Mouse (Mus musculus): ENCODE data around the gene Mgll. TPM values are rescaled to one million over a fixed set of nuclear protein-coding genes. Genes with fewer than 3 reads are reported as not detected.

Gene Mgll
- polyA plus RNA-seq, 1 experiment from 2014 or later, result 51.3 TPM

GRCm38 (mm10) chr6:88840791-88841513 lies 116.7 kb downstream of the Mgll start:
- peak overlapping the region; percentile 80 for H3K4me2 ChIP-seq (replicated peaks)
- H3K27ac ChIP-seq, result peak overlapping the region; percentile 84
- no peaks in the 10 kb centered on the region for H3K9me3 ChIP-seq (ENCODE audit: control insufficient read depth, low read length)
- H3K27me3 ChIP-seq (ENCODE audit: control insufficient read depth, insufficient read depth, low read length), result no peaks in the 10 kb centered on the region
- DNase-seq (ENCODE audit: low spot score), result no peak
- H3K9ac ChIP-seq, result peak overlapping the region; percentile 84
- 54% methylated on average over 9 of the region's 9 CpGs for WGBS
- peaks cover 11% of the 10 kb centered on the region for H3K4me1 ChIP-seq (replicated peaks; ENCODE audit: control insufficient read depth, insufficient read depth, low read length)
- ATAC-seq (ENCODE audit: low FRiP score), result no peak
- peaks cover 62% of the 10 kb centered on the region for H3K36me3 ChIP-seq (replicated peaks; ENCODE audit: control insufficient read depth, insufficient read depth)
- H3K4me3 ChIP-seq (replicated peaks; ENCODE audit: low read length), result peak overlapping the region; percentile 77

- Histone ChIP-seq H3K27me3 (ENCODE audit: control insufficient read depth, insufficient read depth, low read length) (no peaks in the 10 kb centered on the region), H3K36me3 (replicated peaks; ENCODE audit: control insufficient read depth, insufficient read depth) (peaks cover 62% of the 10 kb centered on the region), H3K4me1 (replicated peaks; ENCODE audit: control insufficient read depth, insufficient read depth, low read length) (peaks cover 11% of the 10 kb centered on the region), H3K9ac (peak overlapping the region; percentile 84), H3K4me3 (replicated peaks; ENCODE audit: low read length) (peak overlapping the region; percentile 77), H3K4me2 (replicated peaks) (peak overlapping the region; percentile 80), H3K9me3 (ENCODE audit: control insufficient read depth, low read length) (no peaks in the 10 kb centered on the region), H3K27ac (peak overlapping the region; percentile 84)
- WGBS, result under 1% methylated on average over 22 of the region's 22 CpGs
- ATAC-seq (ENCODE audit: low FRiP score), result no peak; the same call in 1 of the 2 replicates
- no peak for DNase-seq (ENCODE audit: low spot score)
Observed at GRCm38 (mm10) chr6:88841514-88841780, 117.2 kb downstream of the Mgll start.

GRCm38 (mm10) chr6:88841781-88842689 lies 117.8 kb downstream of the Mgll start, which contains the start of gene Abtb1:
Abtb1 (minus strand) TSS chr6:88841984.
- ATAC-seq (ENCODE audit: low FRiP score), result peak; percentile 94
- peaks cover 11% of the 10 kb centered on the region for H3K4me1 ChIP-seq (replicated peaks; ENCODE audit: control insufficient read depth, insufficient read depth, low read length)
- H3K27ac ChIP-seq, result peak within 1 kb of the TSS; percentile 84
- no peaks in the 10 kb centered on the region for H3K9me3 ChIP-seq (ENCODE audit: control insufficient read depth, low read length)
- DNase-seq (ENCODE audit: low spot score), result peak; percentile 98
- peak within 1 kb of the TSS; percentile 80 for H3K4me2 ChIP-seq (replicated peaks)
- peak within 1 kb of the TSS; percentile 77 for H3K4me3 ChIP-seq (replicated peaks; ENCODE audit: low read length)
- peak within 1 kb of the TSS; percentile 84 for H3K9ac ChIP-seq
- WGBS, result under 1% methylated on average over 72 of the region's 72 CpGs
- H3K27me3 ChIP-seq (ENCODE audit: control insufficient read depth, insufficient read depth, low read length), result no peaks in the 10 kb centered on the region
- peaks cover 62% of the 10 kb centered on the region for H3K36me3 ChIP-seq (replicated peaks; ENCODE audit: control insufficient read depth, insufficient read depth)

- Histone ChIP-seq H3K4me1 (replicated peaks; ENCODE audit: control insufficient read depth, insufficient read depth, low read length) (peaks cover 11% of the 10 kb centered on the region), H3K4me3 (replicated peaks; ENCODE audit: low read length) (peak overlapping the region; percentile 77), H3K27ac (peak overlapping the region; percentile 84), H3K27me3 (ENCODE audit: control insufficient read depth, insufficient read depth, low read length) (no peaks in the 10 kb centered on the region), H3K9ac (peak overlapping the region; percentile 60), H3K36me3 (replicated peaks; ENCODE audit: control insufficient read depth, insufficient read depth) (peaks cover 62% of the 10 kb centered on the region), H3K4me2 (replicated peaks) (peak overlapping the region; percentile 80), H3K9me3 (ENCODE audit: control insufficient read depth, low read length) (no peaks in the 10 kb centered on the region)
- DNase-seq (ENCODE audit: low spot score) (no peak), ATAC-seq (ENCODE audit: low FRiP score) (no peak; the same call in 1 of the 2 replicates)
- under 1% methylated on average over 31 of the region's 32 CpGs for WGBS
Observed at GRCm38 (mm10) chr6:88842731-88843151, 118.5 kb downstream of the Mgll start.

- Histone ChIP-seq H3K9me3 (ENCODE audit: control insufficient read depth, low read length) (no peaks in the 10 kb centered on the region), H3K4me1 (replicated peaks; ENCODE audit: control insufficient read depth, insufficient read depth, low read length) (peaks cover 11% of the 10 kb centered on the region), H3K9ac (peak overlapping the region; percentile 60; the same call in 1 of the 2 replicates), H3K4me3 (replicated peaks; ENCODE audit: low read length) (no peak overlapping the region), H3K36me3 (replicated peaks; ENCODE audit: control insufficient read depth, insufficient read depth) (peaks cover 62% of the 10 kb centered on the region), H3K27me3 (ENCODE audit: control insufficient read depth, insufficient read depth, low read length) (no peaks in the 10 kb centered on the region), H3K27ac (no peak overlapping the region), H3K4me2 (replicated peaks) (peak overlapping the region; percentile 80)
- ATAC-seq (ENCODE audit: low FRiP score) (no peak), DNase-seq (ENCODE audit: low spot score) (no peak)
- WGBS, result 72% methylated on average over 7 of the region's 7 CpGs
Observed at GRCm38 (mm10) chr6:88843241-88843640, 119.0 kb downstream of the Mgll start.

GRCm38 (mm10) chr6:88843781-88844725 lies 119.8 kb downstream of the Mgll start:
- Histone ChIP-seq H3K4me3 (replicated peaks; ENCODE audit: low read length) (no peak overlapping the region), H3K4me1 (replicated peaks; ENCODE audit: control insufficient read depth, insufficient read depth, low read length) (peaks cover 11% of the 10 kb centered on the region), H3K4me2 (replicated peaks) (no peak overlapping the region), H3K9ac (no peak overlapping the region), H3K36me3 (replicated peaks; ENCODE audit: control insufficient read depth, insufficient read depth) (peaks cover 62% of the 10 kb centered on the region), H3K27me3 (ENCODE audit: control insufficient read depth, insufficient read depth, low read length) (no peaks in the 10 kb centered on the region), H3K9me3 (ENCODE audit: control insufficient read depth, low read length) (no peaks in the 10 kb centered on the region), H3K27ac (no peak overlapping the region)
- WGBS, result 81% methylated on average over 9 of the region's 9 CpGs
- no peak for DNase-seq (ENCODE audit: low spot score)
- ATAC-seq (ENCODE audit: low FRiP score), result no peak

- Histone ChIP-seq H3K4me1 (replicated peaks; ENCODE audit: control insufficient read depth, insufficient read depth, low read length) (peaks cover 10% of the 10 kb centered on the region), H3K9me3 (ENCODE audit: control insufficient read depth, low read length) (no peaks in the 10 kb centered on the region), H3K9ac (no peak overlapping the region), H3K36me3 (replicated peaks; ENCODE audit: control insufficient read depth, insufficient read depth) (peaks cover 67% of the 10 kb centered on the region), H3K4me2 (replicated peaks) (no peak overlapping the region), H3K4me3 (replicated peaks; ENCODE audit: low read length) (no peak overlapping the region), H3K27me3 (ENCODE audit: control insufficient read depth, insufficient read depth, low read length) (no peaks in the 10 kb centered on the region), H3K27ac (no peak overlapping the region)
- no peak for DNase-seq (ENCODE audit: low spot score)
- 85% methylated on average over 7 of the region's 7 CpGs for WGBS
- ATAC-seq (ENCODE audit: low FRiP score), result no peak
Observed at GRCm38 (mm10) chr6:88844901-88845565, 120.8 kb downstream of the Mgll start.

- Histone ChIP-seq H3K27ac (no peak overlapping the region), H3K4me2 (replicated peaks) (no peak overlapping the region), H3K27me3 (ENCODE audit: control insufficient read depth, insufficient read depth, low read length) (no peaks in the 10 kb centered on the region), H3K9me3 (ENCODE audit: control insufficient read depth, low read length) (no peaks in the 10 kb centered on the region), H3K4me3 (replicated peaks; ENCODE audit: low read length) (no peak overlapping the region), H3K9ac (no peak overlapping the region), H3K4me1 (replicated peaks; ENCODE audit: control insufficient read depth, insufficient read depth, low read length) (no peaks in the 10 kb centered on the region), H3K36me3 (replicated peaks; ENCODE audit: control insufficient read depth, insufficient read depth) (peaks cover 86% of the 10 kb centered on the region)
- DNase-seq (ENCODE audit: low spot score), result no peak
- WGBS, result 66% methylated on average over 2 of the region's 2 CpGs
- no peak for ATAC-seq (ENCODE audit: low FRiP score)
Observed at GRCm38 (mm10) chr6:88847571-88847970, 123.4 kb downstream of the Mgll start.
